Mouse (Mus musculus) layer of hippocampus, postnatal 25 days (tissue): ENCODE measurements around the gene Rorb. TPM values are rescaled to one million over a fixed set of nuclear protein-coding genes. Genes with fewer than 3 reads are reported as not detected.
A peak's percentile ranks its signal among the peaks of the same experiment; 100 is the strongest.

Experiments
- DNase-seq, 2 experiments: peaks; one replicate each; pipeline ENCODE4 v3.0.0; 2022; ENCODE audit warnings: mixed read lengths in 2 of 2, low spot score in 1 of 2; ENCODE audit errors: extremely low spot score in 1 of 2
- total RNA-seq, 2 experiments: library from RNA; stranded (reverse); gene quantifications; 2 replicates each; pipeline ENCODE4 v1.2.3; 2021

Rorb gene
- total RNA-seq, 2 experiments from 2014 or later = 16.7 to 20.8 TPM

- DNase-seq = no peak
Observed at GRCm38 (mm10) chr19:18898238-18898637, 212.8 kb downstream of the Rorb start.

- DNase-seq = no peak
Observed at GRCm38 (mm10) chr19:18890216-18890615, 220.8 kb downstream of the Rorb start.

GRCm38 (mm10) chr19:18889632-18890031, 221.4 kb downstream of the Rorb start:
- no peak for DNase-seq

GRCm38 (mm10) chr19:18889117-18889627, 221.8 kb downstream of the Rorb start:
- DNase-seq = peak in 1 of 2 experiments; percentile 22

GRCm38 (mm10) chr19:18888491-18889116, 222.4 kb downstream of the Rorb start:
- DNase-seq = peak; percentile 14 to 34

- DNase-seq = no peak
Observed at GRCm38 (mm10) chr19:18887646-18888407, 223.2 kb downstream of the Rorb start.

- no peak for DNase-seq
Observed at GRCm38 (mm10) chr19:18881162-18881561, 229.8 kb downstream of the Rorb start.
